Mouse (Mus musculus) G1E (cell line): ENCODE results near the gene Ccdc7a.
"Not testable (repeated sequence)": the region's sequence is repeated elsewhere in the genome, so short reads cannot be mapped to it uniquely, and the experiment has no call there.

Experiments used
- CTCF ChIP-seq: IDR thresholded peaks from 2 replicates; pipeline ENCODE4 v1.5.1; 2012; ENCODE audit warnings: low read depth, low read length, inconsistent platforms, mixed read lengths
- GATA1 ChIP-seq: IDR thresholded peaks from 2 replicates; pipeline ENCODE4 v1.6.1; 2012; ENCODE audit warnings: borderline replicate concordance, low read length, inconsistent platforms, mixed read lengths
- GATA2 ChIP-seq: IDR thresholded peaks from 2 replicates; pipeline ENCODE4 v1.6.1; 2012; ENCODE audit warnings: low read depth, low read length, inconsistent platforms, borderline replicate concordance
- POLR2AphosphoS5 ChIP-seq: IDR thresholded peaks from 2 replicates; pipeline ENCODE4 v1.6.1; 2012; ENCODE audit warnings: low read depth, low read length, inconsistent platforms; ENCODE audit not compliant: insufficient replicate concordance
- TAL1 ChIP-seq: conservative IDR thresholded peaks from 2 replicates; pipeline ENCODE4 v1.6.1; 2012; ENCODE audit warnings: low read depth, low read length, inconsistent platforms, mixed read lengths

- TF ChIP-seq CTCF, TAL1, GATA1, POLR2AphosphoS5, GATA2: not testable (repeated sequence)
Measured at GRCm38 (mm10) chr8:129066834-129067233, 1.5 kb upstream of the Ccdc7a start, which contains the start of gene Ccdc7b.
